Mouse (Mus musculus) thymus, postnatal 14 days (tissue): Measurements from ENCODE around the gene Urah.

Experiments
- DNase-seq: peaks from one replicate; pipeline ENCODE4 v3.0.0; 2021

The Urah gene

DNA sequence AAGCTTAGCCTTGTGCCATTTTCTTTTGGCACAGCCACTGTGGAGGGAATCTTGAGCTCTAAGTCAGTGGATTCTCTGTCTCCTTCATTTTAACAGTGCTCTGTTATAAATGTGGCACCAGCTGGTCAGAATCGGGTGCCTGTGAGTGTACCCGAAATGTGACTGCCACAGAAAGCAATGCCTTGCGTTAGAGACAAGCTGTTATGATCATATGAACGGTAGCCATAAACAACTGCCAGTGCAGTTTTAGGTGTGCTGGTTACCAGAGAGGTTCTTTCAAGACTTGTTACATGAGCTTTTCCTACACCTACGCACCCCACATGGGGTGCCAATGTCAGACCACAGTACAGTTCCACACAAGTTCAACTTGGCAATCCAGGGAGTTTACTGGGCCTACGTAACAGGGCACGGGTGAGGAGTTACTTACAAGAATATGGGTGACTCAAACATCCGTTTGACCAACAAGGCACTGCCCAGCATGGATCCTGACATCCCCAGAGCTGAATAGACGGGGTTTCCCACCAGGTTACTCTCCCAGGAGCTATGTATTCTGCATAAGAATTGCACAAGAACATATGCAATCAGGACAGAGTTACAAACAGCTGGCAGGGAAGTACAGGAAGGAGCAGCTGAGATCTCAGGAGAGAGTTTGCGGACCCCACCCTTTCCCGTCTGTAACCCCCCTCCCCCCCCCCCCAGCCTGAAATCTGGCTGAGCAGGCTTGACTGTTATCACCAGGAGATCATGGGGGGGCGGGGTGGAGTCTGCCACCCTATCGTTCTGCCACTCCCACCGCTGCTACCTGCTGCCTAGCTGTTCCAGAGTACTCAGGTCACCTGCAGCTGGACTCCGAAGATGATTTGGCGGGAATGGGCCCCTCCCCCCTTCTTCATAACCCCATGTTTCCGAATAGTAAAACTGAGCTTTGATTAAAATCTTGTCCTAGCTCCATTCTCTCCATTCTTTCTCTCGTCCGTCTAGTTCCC, 6.2 kb downstream of the Urah start:
- no peak for DNase-seq

DNA sequence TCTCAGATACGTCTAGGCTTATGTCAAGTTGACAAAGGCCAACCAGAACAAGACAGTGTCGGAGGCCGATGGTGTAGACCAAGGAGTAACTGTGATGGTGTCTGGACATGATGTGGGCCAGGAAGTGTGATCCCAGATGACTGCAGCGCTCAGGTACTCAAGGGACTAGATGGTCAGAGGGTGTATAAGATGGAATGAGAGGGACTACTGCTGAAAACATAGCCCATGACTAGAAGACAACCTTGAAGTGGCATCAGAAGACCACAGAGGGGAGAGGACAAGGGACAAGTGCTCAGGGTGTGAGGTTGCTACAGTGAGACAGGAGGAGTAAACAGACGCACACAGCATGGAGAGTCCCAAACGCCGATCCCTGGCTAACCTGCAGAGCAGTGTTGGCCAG, 9.0 kb downstream of the Urah start:
- no peak for DNase-seq

DNA sequence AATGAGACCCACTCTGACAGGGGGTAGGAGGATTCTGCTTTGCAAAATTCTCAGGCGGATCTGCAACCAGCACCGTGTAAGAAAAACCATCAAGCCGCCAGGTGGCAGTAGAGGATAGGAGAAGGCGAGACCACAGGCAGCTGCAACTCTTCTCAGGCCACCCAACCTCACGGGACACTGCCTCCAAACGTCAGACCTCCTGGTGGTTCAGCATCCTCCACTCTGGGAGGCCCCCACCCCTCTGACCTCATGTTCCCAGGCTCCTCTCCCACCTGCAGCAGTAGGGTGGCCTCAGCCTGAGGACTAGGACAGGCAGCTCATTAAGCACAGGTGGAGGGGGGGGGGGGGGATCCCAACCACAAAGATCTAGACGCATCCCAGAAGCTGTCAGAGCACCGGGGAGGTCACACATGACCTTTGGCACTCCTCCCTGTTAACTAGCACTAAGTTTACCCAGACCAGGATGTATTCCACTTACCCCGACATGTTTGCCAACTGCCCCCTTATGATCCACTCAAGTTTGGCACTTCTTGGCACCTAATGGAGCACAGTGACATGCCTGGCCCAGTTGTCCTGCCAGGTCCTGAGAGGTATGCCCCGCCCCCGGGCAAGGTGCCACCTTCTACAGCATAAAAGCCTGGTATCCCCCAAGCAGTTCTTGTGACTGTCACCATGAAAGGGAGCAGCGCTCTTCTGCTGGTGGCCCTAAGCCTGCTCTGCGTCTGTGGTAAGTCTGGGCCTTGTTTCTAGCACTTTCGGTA, 10.3 kb downstream of the Urah start, which contains the start of gene Scgb1c1:
TSS of gene Scgb1c1 (plus strand) at position 643 of the 761 bp plus-strand sequence.
- DNase-seq = peak; percentile 92

DNA sequence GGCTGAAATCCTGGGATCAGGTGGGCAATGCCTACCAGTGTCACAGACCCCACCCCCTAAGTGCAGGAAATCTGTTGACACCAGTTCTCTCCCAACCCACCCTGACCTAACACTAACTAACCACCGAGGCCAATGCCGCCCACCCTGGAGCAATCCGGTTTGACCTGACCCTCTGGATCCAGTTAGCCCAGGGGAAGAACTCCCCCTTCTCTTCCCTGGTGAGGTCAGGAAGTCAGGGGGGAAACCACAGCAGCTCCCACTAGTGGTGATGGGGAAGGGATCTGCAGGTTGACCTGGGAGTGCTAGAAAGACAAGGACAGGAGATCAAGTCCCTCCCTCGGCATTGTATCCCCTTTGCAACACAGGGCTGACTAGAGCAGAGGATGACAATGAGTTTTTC, 10.9 kb downstream of the Urah start:
- no peak for DNase-seq

DNA sequence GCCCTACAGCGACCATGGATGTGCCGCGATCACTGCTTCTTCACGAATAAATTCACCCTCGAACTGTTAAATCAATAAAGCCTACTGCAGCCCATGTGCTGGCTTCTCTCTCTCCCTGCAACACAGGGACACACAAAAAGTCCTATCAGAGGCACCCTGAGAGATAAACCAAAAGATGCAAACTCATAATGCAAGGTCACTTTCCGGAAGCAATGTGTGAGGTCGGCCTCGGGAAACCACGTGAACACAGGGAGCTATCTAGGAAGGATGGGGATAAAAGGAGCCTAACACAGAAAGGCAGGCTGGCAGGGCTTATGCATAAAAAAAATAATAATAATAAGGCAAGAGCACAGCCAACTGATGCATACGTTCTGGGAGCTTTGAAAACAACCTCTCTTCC, 11.9 kb downstream of the Urah start:
- no peak for DNase-seq

DNA sequence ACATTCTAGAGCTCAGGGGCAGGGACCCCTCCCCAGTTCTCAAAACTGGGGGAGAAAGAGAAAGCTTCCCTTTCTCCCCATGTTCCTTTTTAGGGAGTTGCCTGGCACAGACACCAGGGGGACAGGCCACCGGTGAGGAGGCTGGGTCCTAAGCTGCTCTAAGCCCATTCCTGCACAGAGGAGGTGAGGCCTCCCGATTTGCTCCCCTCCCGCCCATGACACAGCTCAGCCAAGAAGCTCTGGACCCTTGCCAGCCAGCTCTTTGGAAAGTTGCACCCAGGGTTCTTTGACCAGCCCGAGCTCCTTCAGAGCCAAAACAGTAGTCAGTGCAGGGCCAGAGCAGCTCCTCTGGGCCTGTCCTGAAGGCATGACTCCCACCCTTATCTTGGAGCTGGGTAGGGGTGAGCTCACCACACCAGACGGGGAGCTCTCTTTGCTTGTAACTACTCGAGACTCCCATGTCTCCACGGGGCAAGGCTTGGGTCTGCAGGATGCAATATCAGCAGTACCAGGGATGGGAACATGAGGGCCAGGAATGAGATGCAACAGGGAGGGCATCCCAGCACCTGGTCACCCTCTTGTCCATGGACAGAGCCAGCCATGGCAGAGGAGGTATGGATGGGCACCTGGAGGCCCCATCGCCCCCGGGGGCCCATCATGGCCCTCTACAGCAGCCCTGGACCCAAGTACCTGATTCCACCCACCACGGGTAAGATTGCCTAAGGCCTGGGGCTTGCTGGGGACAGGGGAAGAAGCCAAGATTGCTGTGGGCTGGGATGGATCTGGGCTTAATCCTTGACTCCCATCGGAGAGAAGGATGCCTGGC, 13.2 kb downstream of the Urah start, which contains the start of gene Odf3:
TSS of gene Odf3 (plus strand) at position 51 of the 826 bp plus-strand sequence.
- no peak for DNase-seq

DNA sequence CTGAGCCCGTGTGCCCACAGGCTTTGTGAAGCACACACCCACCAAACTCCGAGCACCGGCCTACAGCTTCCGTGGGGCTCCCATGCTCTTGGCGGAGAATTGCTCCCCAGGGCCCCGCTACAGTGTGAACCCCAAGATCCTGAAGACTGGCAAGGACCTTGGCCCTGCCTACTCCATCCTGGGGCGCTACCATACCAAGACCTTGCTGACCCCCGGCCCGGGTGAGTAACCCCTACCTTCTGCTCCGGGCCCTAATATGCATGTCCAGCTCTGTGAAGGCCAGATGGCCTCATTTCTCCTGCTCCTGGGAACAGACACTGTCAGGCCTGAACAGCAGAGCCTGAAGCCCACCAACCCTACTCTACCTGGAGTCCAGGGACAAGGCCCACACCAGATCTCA, 13.8 kb downstream of the Urah start:
- no peak for DNase-seq

DNA sequence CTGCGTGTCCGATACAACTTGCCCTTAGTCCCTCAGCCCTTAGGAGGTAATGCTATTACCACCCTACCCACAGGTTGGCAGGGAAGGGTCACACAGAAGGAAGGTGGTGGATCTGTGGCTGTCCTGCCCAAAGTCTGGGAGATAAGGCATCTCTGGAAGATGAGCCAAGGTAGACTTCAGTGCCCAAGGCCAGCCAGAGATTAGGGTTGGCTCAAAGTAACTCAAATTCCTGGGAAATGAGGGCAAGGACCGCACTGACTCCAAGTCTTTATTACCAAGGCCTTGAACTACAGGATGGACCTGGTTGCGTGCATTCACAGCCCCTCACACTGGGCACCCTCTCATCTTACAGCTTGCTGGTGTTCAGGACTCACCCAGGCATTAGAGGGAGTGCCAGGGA, 17.1 kb downstream of the Urah start:
- DNase-seq = no peak

DNA sequence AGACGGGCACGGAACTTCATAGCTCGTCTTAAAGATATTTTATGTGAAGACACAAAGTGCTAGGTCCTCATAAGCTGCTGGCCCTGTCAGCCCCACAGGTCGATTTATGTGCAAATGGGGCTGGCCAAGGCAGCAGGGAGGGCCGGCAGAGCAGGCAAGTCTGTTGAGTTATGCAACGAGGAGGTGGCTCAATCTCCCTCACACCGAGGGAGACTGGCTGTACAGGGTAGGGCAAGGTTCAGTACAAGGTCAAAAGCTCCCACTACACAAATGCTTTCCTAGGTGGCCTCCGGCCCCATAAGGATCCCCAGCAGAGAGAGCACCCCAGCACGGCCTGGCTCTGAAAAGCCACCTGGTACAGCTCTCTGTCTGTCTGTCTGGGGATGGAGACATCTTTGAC, 18.6 kb downstream of the Urah start:
- no peak for DNase-seq

DNA sequence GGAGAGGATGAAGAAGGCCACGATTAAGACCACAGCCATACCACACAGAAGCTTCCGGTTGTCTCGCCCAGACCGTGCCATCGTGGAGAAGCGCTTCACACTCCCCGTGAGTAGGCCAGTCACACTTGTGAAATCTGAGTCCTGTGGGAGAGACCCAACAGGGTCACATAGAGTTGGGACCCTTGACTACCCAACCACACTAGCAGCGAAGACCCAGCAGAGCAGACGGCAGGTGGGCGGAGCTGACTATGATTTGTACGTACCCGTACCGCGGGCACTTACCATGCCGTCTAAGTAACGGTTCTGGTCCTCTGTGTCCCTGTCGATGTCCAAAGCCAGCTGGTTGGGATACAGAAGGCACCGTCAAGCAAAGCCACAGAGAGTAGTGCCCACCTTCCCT, 19.7 kb downstream of the Urah start:
- DNase-seq = no peak

DNA sequence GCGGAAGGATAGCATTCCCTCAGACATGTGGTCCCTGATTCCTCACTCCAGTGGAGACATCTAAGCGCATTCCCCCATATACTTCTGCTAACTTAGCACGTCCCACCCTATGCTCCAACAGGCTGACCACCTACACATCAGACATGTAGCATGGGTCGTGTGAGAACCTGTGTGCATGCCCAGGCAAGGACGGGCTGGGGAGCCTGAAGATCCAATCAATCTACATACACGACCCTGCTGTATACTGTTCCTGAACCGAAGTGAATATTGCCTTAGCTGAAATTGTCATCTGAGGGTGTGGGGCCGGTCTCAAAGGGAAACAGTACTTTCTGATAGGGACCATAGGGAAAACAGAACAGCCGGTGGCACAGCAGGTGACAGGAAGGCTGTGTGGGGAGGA, 20.4 kb downstream of the Urah start:
- DNase-seq = no peak

DNA sequence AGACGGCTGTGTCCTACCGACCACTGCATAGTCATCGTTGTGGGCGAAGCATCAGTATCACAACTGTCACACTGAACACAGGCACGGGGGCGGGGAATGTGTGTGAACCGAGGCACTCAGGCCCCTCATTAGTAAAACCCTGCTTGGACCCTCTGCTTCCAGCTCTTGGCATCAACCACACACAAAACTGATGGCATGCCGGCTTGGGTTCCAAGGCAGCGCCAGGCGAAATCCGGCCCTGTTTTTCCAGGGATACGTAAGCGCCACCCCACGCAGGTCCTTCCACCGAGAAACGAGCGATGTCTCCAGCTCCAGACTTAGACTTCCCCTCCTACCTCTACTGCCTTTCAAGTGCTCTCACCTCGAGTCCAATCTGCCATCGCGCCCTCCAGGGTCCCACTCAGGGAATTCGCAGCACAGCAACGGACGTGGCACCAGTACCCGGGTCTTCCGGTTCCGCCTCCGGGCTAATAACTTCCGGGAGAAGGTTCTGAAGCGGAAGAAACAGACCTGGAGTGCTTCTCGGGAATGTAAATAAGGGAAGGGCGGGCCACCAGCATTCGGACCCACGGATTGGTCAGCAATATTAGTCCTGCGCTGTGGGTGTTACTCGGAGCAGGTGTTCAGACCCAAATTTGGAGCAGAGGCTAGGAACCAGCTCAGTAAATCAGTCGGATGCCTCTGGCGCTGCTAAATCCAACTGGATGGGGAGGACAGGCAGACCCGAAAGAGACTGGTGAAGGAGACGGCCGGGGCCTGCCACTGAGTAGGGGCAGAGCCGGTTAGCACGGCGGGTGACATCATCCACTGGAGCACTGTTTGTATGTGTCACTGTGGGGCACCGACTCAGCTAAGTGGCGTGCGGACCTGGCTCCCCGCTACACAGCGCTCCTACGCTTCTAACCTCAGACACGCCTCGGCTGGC, 21.3 kb downstream of the Urah start, which contains the start of gene Gm45785:
TSS of gene Gm45785 (minus strand) at position 472 of the 925 bp plus-strand sequence.
- peak; percentile 61 for DNase-seq

DNA sequence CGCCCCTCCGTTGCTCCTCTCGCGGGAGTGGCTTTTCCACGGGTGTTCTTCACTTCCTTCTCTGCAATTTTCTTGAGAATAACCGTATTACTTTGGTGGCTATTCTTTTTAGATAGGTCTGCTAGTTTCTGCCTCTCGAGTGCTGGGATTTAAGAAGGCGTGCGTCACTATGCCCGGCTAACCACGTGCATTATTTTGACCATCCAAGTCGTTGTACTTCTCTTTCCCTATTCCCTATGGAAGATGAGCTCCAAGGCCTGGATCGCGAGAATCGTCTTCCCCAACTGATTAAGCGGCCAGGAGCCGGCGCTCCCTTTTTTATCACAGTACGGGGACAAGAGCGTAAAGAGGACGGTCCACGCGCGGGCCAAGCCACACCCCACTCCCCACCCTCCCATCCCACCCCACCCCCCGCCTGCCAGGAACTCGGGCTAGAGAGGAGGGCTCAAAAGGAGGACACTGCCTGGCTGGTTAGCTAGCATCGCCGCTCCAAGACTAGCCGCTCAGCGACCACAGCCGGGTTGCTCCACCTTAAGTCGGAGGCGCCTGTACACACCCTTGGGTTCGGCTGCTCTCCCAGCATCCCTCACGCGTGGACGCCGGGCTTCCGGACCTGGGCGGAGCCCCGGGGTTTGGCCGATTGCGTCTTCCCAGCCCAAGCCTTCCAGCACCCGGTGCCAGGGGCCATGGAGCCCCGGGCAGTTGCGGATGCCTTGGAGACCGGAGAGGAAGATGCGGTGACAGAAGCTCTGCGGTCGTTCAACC, 22.1 kb downstream of the Urah start, which contains the start of gene Ric8a:
TSS of gene Ric8a (plus strand) at position 173 of the 765 bp plus-strand sequence.
- peak; percentile 88 for DNase-seq

DNA sequence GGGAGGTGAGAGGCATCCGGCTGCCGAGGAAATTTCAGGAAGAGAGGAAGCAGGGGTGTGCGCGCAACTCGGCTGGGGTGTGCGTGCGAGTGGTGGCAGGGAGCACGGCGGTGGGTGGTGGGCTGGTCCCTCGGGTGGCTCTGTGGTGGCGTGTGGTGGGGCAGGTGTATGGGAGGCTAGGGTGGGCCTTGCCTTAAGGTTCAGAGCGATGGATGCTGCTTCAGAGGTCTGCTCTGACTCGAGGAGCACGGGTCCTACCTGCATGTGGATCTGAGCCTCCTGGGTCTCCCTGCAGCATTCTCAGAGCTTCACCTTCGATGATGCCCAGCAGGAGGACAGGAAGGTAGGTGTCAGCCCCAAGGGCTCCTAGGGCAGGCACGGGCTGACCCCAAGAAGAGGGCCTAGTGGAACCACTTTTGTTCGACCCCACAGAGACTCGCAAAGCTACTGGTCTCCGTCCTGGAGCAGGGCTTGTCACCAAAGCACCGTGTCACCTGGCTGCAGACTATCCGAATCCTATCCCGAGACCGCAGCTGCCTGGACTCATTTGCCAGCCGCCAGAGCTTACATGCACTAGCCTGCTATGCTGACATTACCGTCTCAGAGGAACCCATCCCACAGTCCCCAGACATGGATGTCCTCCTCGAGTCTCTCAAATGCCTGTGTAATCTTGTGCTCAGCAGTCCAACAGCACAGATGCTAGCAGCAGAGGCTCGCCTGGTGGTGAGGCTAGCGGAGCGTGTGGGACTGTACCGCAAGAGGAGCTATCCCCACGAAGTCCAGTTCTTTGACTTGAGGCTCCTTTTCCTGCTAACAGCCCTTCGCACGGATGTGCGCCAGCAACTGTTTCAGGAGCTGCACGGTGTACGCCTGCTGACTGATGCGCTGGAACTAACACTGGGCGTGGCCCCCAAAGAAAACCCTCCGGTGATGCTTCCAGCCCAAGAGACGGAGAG, 23.0 kb downstream of the Urah start, which contains the start of gene Bet1l:
TSS of gene Bet1l (minus strand) at position 28 of the 956 bp plus-strand sequence.
- no peak for DNase-seq

DNA sequence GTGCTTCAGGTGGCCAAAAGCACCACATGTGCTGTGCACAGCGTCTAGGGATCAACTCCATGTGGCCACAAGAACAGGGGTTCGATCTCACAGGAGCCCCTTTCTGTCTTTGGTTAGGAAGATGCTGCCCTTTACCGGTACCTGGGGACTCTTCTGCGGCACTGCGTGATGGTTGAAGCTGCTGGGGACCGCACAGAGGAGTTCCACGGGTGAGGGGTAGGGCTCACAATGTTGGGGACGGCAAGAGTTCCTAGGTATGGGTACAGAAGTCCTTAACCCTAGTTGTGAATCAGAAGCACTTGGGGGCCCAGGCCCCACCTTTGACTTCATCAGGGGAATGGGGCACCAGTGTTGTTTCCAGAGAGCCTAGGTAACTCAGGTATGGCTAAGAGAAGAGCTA, 23.9 kb downstream of the Urah start:
- DNase-seq = no peak

DNA sequence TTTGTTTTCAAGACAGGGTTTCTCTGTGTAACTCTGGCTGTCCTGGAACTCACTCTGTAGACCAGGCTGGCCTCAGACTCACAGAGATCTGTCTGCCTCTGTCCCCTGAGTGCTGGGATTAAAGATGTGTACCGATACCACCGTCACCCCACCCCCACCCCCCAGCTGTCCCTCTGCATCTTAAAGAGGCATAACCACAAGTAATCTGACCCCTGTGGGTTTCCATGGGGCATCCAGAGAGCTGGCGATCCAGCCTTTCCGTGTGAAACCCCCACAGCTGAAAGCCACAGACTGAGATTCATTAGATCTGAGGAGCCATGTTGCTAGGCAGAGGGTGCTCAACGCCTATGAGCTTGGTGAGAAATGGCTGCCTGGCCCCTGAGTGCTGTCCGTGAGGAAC, 25.2 kb downstream of the Urah start:
- DNase-seq = no peak

DNA sequence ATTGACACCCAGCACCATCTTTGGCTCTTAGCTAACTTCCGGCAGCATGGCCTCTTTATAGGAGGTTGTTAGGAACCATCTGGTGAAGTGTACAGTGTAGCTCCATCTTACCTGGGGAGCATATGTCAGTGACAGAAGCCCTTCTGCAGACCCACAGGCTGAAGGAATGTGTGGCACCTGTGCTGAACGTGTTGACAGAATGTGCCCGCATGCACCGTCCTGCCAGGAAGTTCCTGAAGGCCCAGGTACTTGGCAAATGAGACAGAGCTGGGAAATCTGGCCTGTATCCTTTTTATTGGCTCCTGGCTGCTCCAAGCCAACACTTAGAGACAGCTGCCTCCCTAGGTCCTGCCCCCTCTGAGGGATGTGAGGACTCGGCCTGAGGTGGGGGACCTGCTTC, 25.9 kb downstream of the Urah start:
- no peak for DNase-seq

DNA sequence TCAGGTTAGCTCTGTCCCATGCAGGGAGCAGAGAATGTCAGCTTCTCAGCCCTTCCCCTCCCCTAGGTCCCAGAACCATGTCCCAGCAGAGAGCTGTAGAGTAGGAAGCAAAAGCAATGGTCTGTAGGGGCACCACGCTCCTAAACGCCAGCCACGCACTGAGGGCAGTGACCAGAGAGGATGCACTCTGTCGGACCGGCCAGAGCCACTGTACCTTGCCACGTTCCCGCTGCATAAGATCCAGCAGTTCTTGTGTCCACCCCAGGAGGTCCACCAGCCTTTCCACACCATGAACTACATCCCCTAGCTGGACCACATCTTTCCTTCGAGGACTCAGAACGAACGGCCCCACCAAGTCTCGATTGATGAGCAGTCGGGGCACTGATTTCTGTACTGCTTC, 29.9 kb downstream of the Urah start:
- no peak for DNase-seq

DNA sequence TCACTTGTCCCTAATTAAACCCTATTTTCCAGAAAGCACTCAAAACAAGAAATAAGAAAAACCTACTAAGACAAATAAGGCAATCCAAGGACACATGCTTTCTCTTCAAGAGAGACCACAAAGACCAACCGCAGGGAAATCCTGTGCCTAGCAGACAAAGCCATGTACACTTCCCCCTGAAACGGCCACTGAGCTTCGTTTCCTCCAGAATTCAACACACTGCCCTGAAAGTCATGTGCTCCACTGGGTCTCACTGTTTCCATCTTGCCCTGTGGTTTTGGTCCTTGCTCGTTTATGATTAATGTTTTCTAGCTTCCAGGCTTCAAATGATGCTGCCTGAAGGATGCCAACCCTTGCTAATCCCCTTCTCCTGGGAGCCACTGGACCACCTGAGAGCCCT, 39.4 kb downstream of the Urah start:
- no peak for DNase-seq
